Mouse (Mus musculus) limb, embryonic 10.5 days (tissue): ENCODE results near the gene Ddx56. TPM values are rescaled to one million over a fixed set of nuclear protein-coding genes. Genes with fewer than 3 reads are reported as not detected.

ENCODE experiments used
- polyA plus RNA-seq: library from polyadenylated mRNA; unstranded; fragments of >200 nt; fragmentation: Nextera tagmentation; extraction: Ambion mirVana; gene quantifications from 2 replicates; pipeline ENCODE4 v1.2.1, GENCODE M21; 2016

Gene Ddx56
- polyA plus RNA-seq, 1 experiment from 2014 or later, result 133 TPM

Other genes with a start within 250 kb of the Ddx56 start
- 0.35 and 0.68 TPM in 2 replicates for gene Camk2b, start 201.4 kb downstream of the Ddx56 start, polyA plus RNA-seq
- gene A730071L15Rik, start 67.7 kb downstream of the Ddx56 start, polyA plus RNA-seq, result 0.29 and 0.53 TPM in 2 replicates
- 52.2 and 55.3 TPM in 2 replicates for gene Nudcd3, start 67.4 kb downstream of the Ddx56 start, polyA plus RNA-seq
- 0.03 TPM in 1 of 2 replicates, not detected in the other for gene Npc1l1, start 37.6 kb downstream of the Ddx56 start, polyA plus RNA-seq
- 100.0 and 105 TPM in 2 replicates for gene Tmed4, start 7.1 kb upstream of the Ddx56 start, polyA plus RNA-seq
- 115 and 122 TPM in 2 replicates for gene Ogdh, start 23.9 kb upstream of the Ddx56 start, polyA plus RNA-seq
- gene Zmiz2, start 121.3 kb upstream of the Ddx56 start, polyA plus RNA-seq, result 10.9 and 12.4 TPM in 2 replicates
- 5,840 and 6,698 TPM in 2 replicates for gene Ppia, start 147.7 kb upstream of the Ddx56 start, polyA plus RNA-seq
- 583 and 781 TPM in 2 replicates for gene H2afv, start 176.7 kb upstream of the Ddx56 start, polyA plus RNA-seq
- 15.9 and 17.9 TPM in 2 replicates for gene Purb, start 208.1 kb upstream of the Ddx56 start, polyA plus RNA-seq